Mouse (Mus musculus): ENCODE results near the gene Rasl10a. TPM values are rescaled to one million over a fixed set of nuclear protein-coding genes. Genes with fewer than 3 reads are reported as not detected.

The Rasl10a gene
- polyA plus RNA-seq, 1 experiment: 4.4 TPM

GRCm38 (mm10) chr11:5060756-5061412 lies 3.0 kb downstream of the Rasl10a start:
- Histone ChIP-seq H3K36me3 (ENCODE audit: control insufficient read depth, insufficient read depth, low read length, poor library complexity, severe bottlenecking) (no peaks in the 10 kb centered on the region), H3K9ac (ENCODE audit: low read depth, poor library complexity, severe bottlenecking) (peak overlapping the region; percentile 59), H3K27me3 (ENCODE audit: control insufficient read depth, insufficient read depth, low read length, poor library complexity, severe bottlenecking) (0 out of 2 replicates have a peak, but pooled peaks cover 3% of the 10 kb centered on the region), H3K4me1 (ENCODE audit: control insufficient read depth, insufficient read depth, low read length) (peaks cover 8% of the 10 kb centered on the region), H3K9me3 (replicated peaks; ENCODE audit: control insufficient read depth, insufficient read depth, low read length, poor library complexity, severe bottlenecking) (no peaks in the 10 kb centered on the region), H3K27ac (ENCODE audit: insufficient read depth, low read length) (no peak overlapping the region), H3K4me3 (ENCODE audit: low read depth, low read length) (0 out of 2 replicates have a peak overlapping the region, but pooled peaks have one; percentile 3)
- TF ChIP-seq POLR2A (IDR thresholded peaks at IDR 0.05; ENCODE audit: insufficient read depth, low read length) (no peak), CTCF (IDR thresholded peaks at IDR 0.05; ENCODE audit: low read depth, low read length) (no peak), EP300 (IDR thresholded peaks at IDR 0.05; ENCODE audit: insufficient read depth, low read depth, low read length) (no peak)

GRCm38 (mm10) chr11:5061413-5062139 lies 3.6 kb downstream of the Rasl10a start:
- H3K27me3 ChIP-seq (ENCODE audit: control insufficient read depth, insufficient read depth, low read length, poor library complexity, severe bottlenecking): 0 out of 2 replicates have a peak, but pooled peaks cover 3% of the 10 kb centered on the region
- H3K9me3 ChIP-seq (replicated peaks; ENCODE audit: control insufficient read depth, insufficient read depth, low read length, poor library complexity, severe bottlenecking): no peaks in the 10 kb centered on the region
- peaks cover 4% of the 10 kb centered on the region for H3K4me1 ChIP-seq (ENCODE audit: control insufficient read depth, insufficient read depth, low read length)
- H3K27ac ChIP-seq (ENCODE audit: insufficient read depth, low read length): no peak overlapping the region
- TF ChIP-seq POLR2A (IDR thresholded peaks at IDR 0.05; ENCODE audit: insufficient read depth, low read length): no peak
- no peak for TF ChIP-seq CTCF (IDR thresholded peaks at IDR 0.05; ENCODE audit: low read depth, low read length)
- TF ChIP-seq EP300 (IDR thresholded peaks at IDR 0.05; ENCODE audit: insufficient read depth, low read depth, low read length): 0 out of 2 replicates have a peak, but pooled peaks have one; percentile 4
- peak overlapping the region; percentile 59 for H3K9ac ChIP-seq (ENCODE audit: low read depth, poor library complexity, severe bottlenecking)
- no peaks in the 10 kb centered on the region for H3K36me3 ChIP-seq (ENCODE audit: control insufficient read depth, insufficient read depth, low read length, poor library complexity, severe bottlenecking)
- H3K4me3 ChIP-seq (ENCODE audit: low read depth, low read length): peak overlapping the region; percentile 18

GRCm38 (mm10) chr11:5062326-5062725 lies 4.4 kb downstream of the Rasl10a start:
- Histone ChIP-seq H3K27me3 (ENCODE audit: control insufficient read depth, insufficient read depth, low read length, poor library complexity, severe bottlenecking) (0 out of 2 replicates have a peak, but pooled peaks cover 3% of the 10 kb centered on the region), H3K9me3 (replicated peaks; ENCODE audit: control insufficient read depth, insufficient read depth, low read length, poor library complexity, severe bottlenecking) (no peaks in the 10 kb centered on the region), H3K9ac (ENCODE audit: low read depth, poor library complexity, severe bottlenecking) (no peak overlapping the region), H3K36me3 (ENCODE audit: control insufficient read depth, insufficient read depth, low read length, poor library complexity, severe bottlenecking) (no peaks in the 10 kb centered on the region), H3K27ac (ENCODE audit: insufficient read depth, low read length) (no peak overlapping the region), H3K4me3 (ENCODE audit: low read depth, low read length) (peak overlapping the region; percentile 1; the same call in 1 of the 2 replicates), H3K4me1 (ENCODE audit: control insufficient read depth, insufficient read depth, low read length) (peaks cover 4% of the 10 kb centered on the region)
- TF ChIP-seq EP300 (IDR thresholded peaks at IDR 0.05; ENCODE audit: insufficient read depth, low read depth, low read length) (no peak), POLR2A (IDR thresholded peaks at IDR 0.05; ENCODE audit: insufficient read depth, low read length) (no peak), CTCF (IDR thresholded peaks at IDR 0.05; ENCODE audit: low read depth, low read length) (no peak)

- Histone ChIP-seq H3K4me3 (ENCODE audit: low read depth, low read length) (no peak overlapping the region), H3K9ac (ENCODE audit: low read depth, poor library complexity, severe bottlenecking) (no peak overlapping the region), H3K27me3 (ENCODE audit: control insufficient read depth, insufficient read depth, low read length, poor library complexity, severe bottlenecking) (0 out of 2 replicates have a peak, but pooled peaks cover 3% of the 10 kb centered on the region), H3K4me1 (ENCODE audit: control insufficient read depth, insufficient read depth, low read length) (peaks cover 4% of the 10 kb centered on the region), H3K9me3 (replicated peaks; ENCODE audit: control insufficient read depth, insufficient read depth, low read length, poor library complexity, severe bottlenecking) (no peaks in the 10 kb centered on the region), H3K36me3 (ENCODE audit: control insufficient read depth, insufficient read depth, low read length, poor library complexity, severe bottlenecking) (no peaks in the 10 kb centered on the region), H3K27ac (ENCODE audit: insufficient read depth, low read length) (no peak overlapping the region)
- no peak for TF ChIP-seq CTCF (IDR thresholded peaks at IDR 0.05; ENCODE audit: low read depth, low read length)
- TF ChIP-seq POLR2A (IDR thresholded peaks at IDR 0.05; ENCODE audit: insufficient read depth, low read length): no peak
- no peak for TF ChIP-seq EP300 (IDR thresholded peaks at IDR 0.05; ENCODE audit: insufficient read depth, low read depth, low read length)
Observed at GRCm38 (mm10) chr11:5062860-5063505, 5.1 kb downstream of the Rasl10a start.

GRCm38 (mm10) chr11:5063561-5064281 lies 5.8 kb downstream of the Rasl10a start:
- Histone ChIP-seq H3K4me3 (ENCODE audit: low read depth, low read length) (peak overlapping the region; percentile 78), H3K27ac (ENCODE audit: insufficient read depth, low read length) (no peak overlapping the region), H3K4me1 (ENCODE audit: control insufficient read depth, insufficient read depth, low read length) (peaks cover 4% of the 10 kb centered on the region), H3K9me3 (replicated peaks; ENCODE audit: control insufficient read depth, insufficient read depth, low read length, poor library complexity, severe bottlenecking) (no peaks in the 10 kb centered on the region), H3K27me3 (ENCODE audit: control insufficient read depth, insufficient read depth, low read length, poor library complexity, severe bottlenecking) (no peaks in the 10 kb centered on the region), H3K36me3 (ENCODE audit: control insufficient read depth, insufficient read depth, low read length, poor library complexity, severe bottlenecking) (peaks cover 4% of the 10 kb centered on the region; the same call in 1 of the 2 replicates), H3K9ac (ENCODE audit: low read depth, poor library complexity, severe bottlenecking) (peak overlapping the region; percentile 85)
- no peak for TF ChIP-seq EP300 (IDR thresholded peaks at IDR 0.05; ENCODE audit: insufficient read depth, low read depth, low read length)
- no peak for TF ChIP-seq POLR2A (IDR thresholded peaks at IDR 0.05; ENCODE audit: insufficient read depth, low read length)
- TF ChIP-seq CTCF (IDR thresholded peaks at IDR 0.05; ENCODE audit: low read depth, low read length): no peak

All from ES-Bruce4 (cell line).